Mouse (Mus musculus): ENCODE data around the gene Ndufa7. TPM values are rescaled to one million over a fixed set of nuclear protein-coding genes. Genes with fewer than 3 reads are reported as not detected.
"Not testable (repeated sequence)": the region's sequence is repeated elsewhere in the genome, so short reads cannot be mapped to it uniquely, and the experiment has no call there.

Gene Ndufa7
- polyA plus RNA-seq, 1 experiment from 2014 or later, result 497 TPM

DNA sequence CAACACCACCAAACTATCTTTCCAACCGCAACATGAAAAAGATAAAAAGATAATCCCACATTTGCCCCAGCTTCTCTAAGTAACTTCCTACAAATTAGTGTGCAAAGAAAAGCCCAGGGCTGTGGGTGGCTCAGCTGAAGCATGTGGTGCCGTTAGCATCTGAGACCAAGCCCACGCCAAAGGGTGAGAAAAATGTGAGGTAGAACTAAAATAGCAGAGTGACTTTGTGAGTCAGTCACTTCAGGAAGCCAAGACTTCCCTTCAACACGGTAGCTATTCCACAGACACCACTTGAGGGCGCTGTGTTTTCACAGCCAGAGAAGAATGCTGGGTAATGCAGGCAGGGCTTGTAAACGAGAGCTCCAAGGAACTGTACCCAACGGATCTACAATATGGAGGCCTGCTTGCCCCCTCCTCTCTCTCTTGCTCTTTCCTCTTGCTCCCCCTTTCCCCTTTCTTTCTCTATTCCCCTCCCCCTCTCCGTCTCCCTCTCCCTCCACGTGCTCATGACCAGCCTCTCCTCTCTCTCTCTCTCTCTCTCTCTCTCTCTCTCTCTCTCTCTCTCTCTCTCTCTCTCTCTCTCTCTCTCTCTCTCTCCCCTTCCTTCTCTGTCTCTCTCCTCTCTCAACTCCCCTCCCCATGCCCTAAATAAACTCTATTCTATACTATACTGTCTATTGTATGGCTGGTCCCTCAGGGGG lies 41.1 kb downstream of the Ndufa7 start:
- H3K4me3 ChIP-seq (ENCODE audit: low read depth, low read length), result no peak overlapping the region
- ATAC-seq (ENCODE audit: low FRiP score, low TSS enrichment), result peak; percentile 45; the same call in 1 of the 2 replicates
- H3K4me2 ChIP-seq (replicated peaks; ENCODE audit: low read depth), result no peak overlapping the region
- H3K27me3 ChIP-seq (ENCODE audit: control insufficient read depth, insufficient read depth, low read length), result no peaks in the 10 kb centered on the region
- peak; percentile 67 for DNase-seq (ENCODE audit: low spot score)
- no peak overlapping the region for H3K27ac ChIP-seq (replicated peaks)
- 27% methylated on average over 9 of the region's 9 CpGs for WGBS
- TF ChIP-seq EP300 (optimal IDR thresholded peaks at IDR 0.05) (no peak), CTCF (IDR thresholded peaks at IDR 0.05; ENCODE audit: low read depth) (peak; percentile 75)
- H3K9ac ChIP-seq (ENCODE audit: low read length), result no peak overlapping the region
- H3K9me3 ChIP-seq (ENCODE audit: control insufficient read depth, low read length), result no peaks in the 10 kb centered on the region
- no peaks in the 10 kb centered on the region for H3K36me3 ChIP-seq (ENCODE audit: control insufficient read depth, insufficient read depth, low read length)
- H3K4me1 ChIP-seq (replicated peaks; ENCODE audit: control insufficient read depth, insufficient read depth), result no peaks in the 10 kb centered on the region

DNA sequence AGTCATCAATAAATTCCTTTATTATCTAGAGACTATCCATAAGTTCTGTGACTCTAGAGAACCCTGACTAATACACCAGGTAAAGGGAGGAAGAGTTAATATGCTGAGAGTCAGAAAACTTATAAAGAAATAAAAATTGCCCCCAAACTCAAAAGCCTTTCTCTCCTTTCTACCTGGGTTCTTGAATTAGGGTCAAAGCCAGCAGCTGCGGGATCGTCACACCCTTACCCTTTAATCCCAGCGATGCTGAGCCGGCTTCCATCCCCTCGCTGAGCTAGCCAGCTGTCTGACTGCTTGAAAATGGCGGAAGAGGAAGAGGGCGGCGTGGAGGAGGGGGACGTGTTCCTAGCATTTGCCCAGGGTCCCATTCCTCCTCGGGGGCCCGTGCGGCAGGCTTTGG lies 49.2 kb downstream of the Ndufa7 start, which contains the start of gene Gm7029:
Gm7029 (plus strand) TSS at position 301 of the 400 bp plus-strand sequence.
- H3K4me1 ChIP-seq (replicated peaks; ENCODE audit: control insufficient read depth, insufficient read depth); DNase-seq (ENCODE audit: low spot score); H3K9ac ChIP-seq (ENCODE audit: low read length); H3K9me3 ChIP-seq (ENCODE audit: control insufficient read depth, low read length); H3K27me3 ChIP-seq (ENCODE audit: control insufficient read depth, insufficient read depth, low read length); ATAC-seq (ENCODE audit: low FRiP score, low TSS enrichment); H3K4me2 ChIP-seq (replicated peaks; ENCODE audit: low read depth); H3K36me3 ChIP-seq (ENCODE audit: control insufficient read depth, insufficient read depth, low read length); H3K27ac ChIP-seq (replicated peaks); H3K4me3 ChIP-seq (ENCODE audit: low read depth, low read length): not testable (repeated sequence)
- no CpG with 5 or more reads among the region's 12 CpGs for WGBS

DNA sequence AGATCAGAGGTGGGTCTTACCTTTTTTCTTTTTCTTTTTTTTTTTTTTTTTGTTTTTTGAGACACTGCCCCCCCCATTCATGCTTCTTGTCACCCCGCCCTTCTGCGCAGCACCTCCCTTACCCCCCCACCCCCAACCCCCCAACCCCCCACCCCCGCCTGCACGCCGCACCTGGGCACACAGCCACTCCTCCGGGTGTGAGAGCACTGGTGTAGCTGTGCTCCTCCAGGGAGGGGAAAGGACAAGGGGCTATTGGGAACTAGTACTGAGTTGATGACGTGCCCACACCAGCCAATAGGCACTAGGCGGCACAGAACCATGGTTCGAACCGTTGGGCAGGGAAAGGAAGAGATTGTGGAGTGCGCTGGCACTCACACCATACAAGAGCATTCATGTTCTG lies 50.0 kb downstream of the Ndufa7 start:
- DNase-seq (ENCODE audit: low spot score), result no peak
- Histone ChIP-seq H3K4me2 (replicated peaks; ENCODE audit: low read depth) (no peak overlapping the region), H3K36me3 (ENCODE audit: control insufficient read depth, insufficient read depth, low read length) (no peaks in the 10 kb centered on the region), H3K4me1 (replicated peaks; ENCODE audit: control insufficient read depth, insufficient read depth) (no peaks in the 10 kb centered on the region), H3K9me3 (ENCODE audit: control insufficient read depth, low read length) (no peaks in the 10 kb centered on the region), H3K9ac (ENCODE audit: low read length) (no peak overlapping the region), H3K27ac (replicated peaks) (no peak overlapping the region), H3K27me3 (ENCODE audit: control insufficient read depth, insufficient read depth, low read length) (no peaks in the 10 kb centered on the region), H3K4me3 (ENCODE audit: low read depth, low read length) (no peak overlapping the region)
- ATAC-seq (ENCODE audit: low FRiP score, low TSS enrichment), result no peak
- TF ChIP-seq CTCF (IDR thresholded peaks at IDR 0.05; ENCODE audit: low read depth), result no peak
- TF ChIP-seq EP300 (optimal IDR thresholded peaks at IDR 0.05), result no peak
- WGBS, result 90% methylated on average over 9 of the region's 11 CpGs

DNA sequence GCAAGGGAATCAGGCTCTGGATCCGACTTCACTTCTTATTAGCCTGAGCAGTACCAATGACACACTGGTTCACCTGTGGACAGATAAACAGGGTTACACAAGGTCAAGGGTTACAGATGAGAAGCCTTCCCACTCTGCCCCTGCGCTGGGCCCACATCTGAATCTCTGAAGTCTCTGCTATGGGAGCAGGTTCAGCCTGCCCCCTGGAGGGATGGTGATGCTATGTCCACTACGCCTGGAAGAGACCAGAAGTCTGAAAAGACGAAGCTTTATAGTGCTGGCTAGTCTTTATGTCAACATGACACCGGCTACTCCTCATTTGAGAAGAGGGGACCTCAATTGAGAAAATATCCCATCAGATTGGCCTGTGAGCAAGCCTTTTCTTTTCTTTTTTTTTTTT lies 51.4 kb downstream of the Ndufa7 start:
- H3K36me3 ChIP-seq (ENCODE audit: control insufficient read depth, insufficient read depth, low read length); H3K9me3 ChIP-seq (ENCODE audit: control insufficient read depth, low read length); H3K4me1 ChIP-seq (replicated peaks; ENCODE audit: control insufficient read depth, insufficient read depth); H3K27ac ChIP-seq (replicated peaks); H3K4me2 ChIP-seq (replicated peaks; ENCODE audit: low read depth); H3K4me3 ChIP-seq (ENCODE audit: low read depth, low read length); H3K9ac ChIP-seq (ENCODE audit: low read length); ATAC-seq (ENCODE audit: low FRiP score, low TSS enrichment); H3K27me3 ChIP-seq (ENCODE audit: control insufficient read depth, insufficient read depth, low read length): not testable (repeated sequence)
- peak; percentile 52 for TF ChIP-seq CTCF (IDR thresholded peaks at IDR 0.05; ENCODE audit: low read depth)
- WGBS, result 82% methylated on average over 5 of the region's 5 CpGs
- DNase-seq (ENCODE audit: low spot score), result peak; percentile 27

DNA sequence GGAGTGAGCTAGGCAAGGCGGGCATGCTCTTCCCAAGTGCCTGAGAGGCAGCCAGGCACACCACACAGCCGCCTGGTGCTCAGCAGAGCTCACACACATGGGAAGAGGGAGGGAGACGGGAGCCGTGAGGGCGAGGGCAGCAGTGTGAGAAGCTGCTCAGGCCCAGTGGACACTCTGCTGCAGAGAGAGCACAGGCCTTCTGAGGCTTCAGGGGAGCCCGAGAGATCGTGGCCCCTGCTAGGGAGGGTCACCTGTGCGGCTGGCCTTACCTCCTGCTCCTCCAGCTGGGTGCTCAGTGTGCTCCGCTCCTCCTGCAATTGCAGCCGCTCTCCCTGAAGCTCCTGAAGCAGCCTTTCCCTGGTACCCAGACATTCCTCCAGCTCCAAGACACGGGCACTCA lies 59.9 kb downstream of the Ndufa7 start:
- H3K4me2 ChIP-seq (replicated peaks; ENCODE audit: low read depth); H3K27me3 ChIP-seq (ENCODE audit: control insufficient read depth, insufficient read depth, low read length); H3K36me3 ChIP-seq (ENCODE audit: control insufficient read depth, insufficient read depth, low read length); H3K4me3 ChIP-seq (ENCODE audit: low read depth, low read length); H3K4me1 ChIP-seq (replicated peaks; ENCODE audit: control insufficient read depth, insufficient read depth); DNase-seq (ENCODE audit: low spot score); H3K9me3 ChIP-seq (ENCODE audit: control insufficient read depth, low read length); H3K27ac ChIP-seq (replicated peaks); H3K9ac ChIP-seq (ENCODE audit: low read length): not testable (repeated sequence)
- 91% methylated on average over 4 of the region's 11 CpGs for WGBS
- peak; percentile 23; the same call in 1 of the 2 replicates for ATAC-seq (ENCODE audit: low FRiP score, low TSS enrichment)

DNA sequence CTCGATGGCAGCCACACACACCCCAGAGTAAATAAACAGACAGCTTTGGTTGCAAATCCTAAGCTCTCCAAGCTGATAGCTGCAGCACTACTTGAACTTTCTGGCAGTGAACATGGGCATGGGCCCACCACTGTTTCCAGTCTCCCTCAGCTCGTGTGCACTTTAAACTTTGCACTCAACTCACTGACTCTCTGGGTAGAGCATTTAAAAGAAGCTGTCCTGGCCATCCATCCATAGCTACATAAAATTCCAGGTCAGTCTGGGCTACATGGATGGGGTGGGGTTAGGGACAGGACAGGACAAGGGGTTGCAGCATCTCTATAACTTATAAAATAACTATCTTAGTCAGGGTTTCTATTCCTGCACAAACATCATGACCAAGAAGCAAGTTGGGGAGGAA lies 63.4 kb downstream of the Ndufa7 start:
- not testable (repeated sequence) for H3K9ac ChIP-seq (ENCODE audit: low read length); H3K27me3 ChIP-seq (ENCODE audit: control insufficient read depth, insufficient read depth, low read length); H3K4me1 ChIP-seq (replicated peaks; ENCODE audit: control insufficient read depth, insufficient read depth); H3K4me2 ChIP-seq (replicated peaks; ENCODE audit: low read depth); H3K27ac ChIP-seq (replicated peaks); H3K36me3 ChIP-seq (ENCODE audit: control insufficient read depth, insufficient read depth, low read length); DNase-seq (ENCODE audit: low spot score); H3K4me3 ChIP-seq (ENCODE audit: low read depth, low read length); H3K9me3 ChIP-seq (ENCODE audit: control insufficient read depth, low read length); ATAC-seq (ENCODE audit: low FRiP score, low TSS enrichment)
- 39% methylated on average over 2 of the region's 2 CpGs for WGBS

Small RNA genes within 50 kb of the gene (microRNA-seq; reads per million reads assigned to microRNA genes)
- not detected for gene Gm27740

Other genes with a start within 250 kb of the Ndufa7 start
- 23.7 and 27.5 TPM in 2 replicates for gene Zfp414, start 195.5 kb upstream of the Ndufa7 start, polyA plus RNA-seq (2015; fragmentation: Nextera tagmentation; extraction: Ambion mirVana)
- 0.19 and 0.27 TPM in 2 replicates for gene Pram1, start 186.5 kb upstream of the Ndufa7 start, polyA plus RNA-seq (2015; fragmentation: Nextera tagmentation; extraction: Ambion mirVana)
- gene Hnrnpm, start 137.7 kb upstream of the Ndufa7 start, polyA plus RNA-seq (2015; fragmentation: Nextera tagmentation; extraction: Ambion mirVana), result 115 and 122 TPM in 2 replicates
- 51.1 and 54.6 TPM in 2 replicates for gene March2, start 105.9 kb upstream of the Ndufa7 start, polyA plus RNA-seq (2015; fragmentation: Nextera tagmentation; extraction: Ambion mirVana)
- gene Rab11b, start 64.0 kb upstream of the Ndufa7 start, polyA plus RNA-seq (2015; fragmentation: Nextera tagmentation; extraction: Ambion mirVana), result 164 TPM in 2 replicates
- 31.3 and 42.4 TPM in 2 replicates for gene Angptl4, start 42.7 kb upstream of the Ndufa7 start, polyA plus RNA-seq (2015; fragmentation: Nextera tagmentation; extraction: Ambion mirVana)
- gene Kank3, start 14.1 kb upstream of the Ndufa7 start, polyA plus RNA-seq (2015; fragmentation: Nextera tagmentation; extraction: Ambion mirVana), result 17.1 and 20.3 TPM in 2 replicates
- 1,008 and 1,055 TPM in 2 replicates for gene Rps28, start within 50 bp of the Ndufa7 start, polyA plus RNA-seq (2015; fragmentation: Nextera tagmentation; extraction: Ambion mirVana)
- 32.7 and 38.2 TPM in 2 replicates for gene Cd320, start 18.5 kb downstream of the Ndufa7 start, polyA plus RNA-seq (2015; fragmentation: Nextera tagmentation; extraction: Ambion mirVana)
- gene Gm7029, start 49.3 kb downstream of the Ndufa7 start, polyA plus RNA-seq (2015; fragmentation: Nextera tagmentation; extraction: Ambion mirVana), result not detected in 2 replicates
- gene Kifc1, start 66.1 kb downstream of the Ndufa7 start, polyA plus RNA-seq (2015; fragmentation: Nextera tagmentation; extraction: Ambion mirVana), result 1.3 and 1.7 TPM in 2 replicates
- gene Platr17, start 80.6 kb downstream of the Ndufa7 start, polyA plus RNA-seq (2015; fragmentation: Nextera tagmentation; extraction: Ambion mirVana), result 1.1 TPM in 2 replicates
- gene Daxx, start 84.8 kb downstream of the Ndufa7 start, polyA plus RNA-seq (2015; fragmentation: Nextera tagmentation; extraction: Ambion mirVana), result 18.1 and 22.4 TPM in 2 replicates
- gene Tapbp, start 91.3 kb downstream of the Ndufa7 start, polyA plus RNA-seq (2015; fragmentation: Nextera tagmentation; extraction: Ambion mirVana), result 63.7 and 72.4 TPM in 2 replicates
- 10.7 and 12.2 TPM in 2 replicates for gene Zbtb22, start 91.3 kb downstream of the Ndufa7 start, polyA plus RNA-seq (2015; fragmentation: Nextera tagmentation; extraction: Ambion mirVana)
- 18.6 and 24.4 TPM in 2 replicates for gene Rgl2, start 105.0 kb downstream of the Ndufa7 start, polyA plus RNA-seq (2015; fragmentation: Nextera tagmentation; extraction: Ambion mirVana)
- 92.7 and 96.8 TPM in 2 replicates for gene Pfdn6, start 115.8 kb downstream of the Ndufa7 start, polyA plus RNA-seq (2015; fragmentation: Nextera tagmentation; extraction: Ambion mirVana)
- 17.1 and 20.2 TPM in 2 replicates for gene Wdr46, start 116.1 kb downstream of the Ndufa7 start, polyA plus RNA-seq (2015; fragmentation: Nextera tagmentation; extraction: Ambion mirVana)
- gene B3galt4, start 126.9 kb downstream of the Ndufa7 start, polyA plus RNA-seq (2015; fragmentation: Nextera tagmentation; extraction: Ambion mirVana), result 15.0 and 15.2 TPM in 2 replicates
- gene Vps52, start 131.2 kb downstream of the Ndufa7 start, polyA plus RNA-seq (2015; fragmentation: Nextera tagmentation; extraction: Ambion mirVana), result 24.7 and 26.3 TPM in 2 replicates
- 1,740 and 1,781 TPM in 2 replicates for gene Rps18, start 131.4 kb downstream of the Ndufa7 start, polyA plus RNA-seq (2015; fragmentation: Nextera tagmentation; extraction: Ambion mirVana)
- 129 and 130 TPM in 2 replicates for gene H2-K1, start 175.8 kb downstream of the Ndufa7 start, polyA plus RNA-seq (2015; fragmentation: Nextera tagmentation; extraction: Ambion mirVana)
- gene Ring1, start 200.1 kb downstream of the Ndufa7 start, polyA plus RNA-seq (2015; fragmentation: Nextera tagmentation; extraction: Ambion mirVana), result 13.3 and 14.6 TPM in 2 replicates
- gene H2-Ke6, start 203.5 kb downstream of the Ndufa7 start, polyA plus RNA-seq (2015; fragmentation: Nextera tagmentation; extraction: Ambion mirVana), result 37.6 and 42.4 TPM in 2 replicates
- gene Slc39a7, start 207.1 kb downstream of the Ndufa7 start, polyA plus RNA-seq (2015; fragmentation: Nextera tagmentation; extraction: Ambion mirVana), result 114 and 118 TPM in 2 replicates
- gene Rxrb, start 207.2 kb downstream of the Ndufa7 start, polyA plus RNA-seq (2015; fragmentation: Nextera tagmentation; extraction: Ambion mirVana), result 25.0 and 26.9 TPM in 2 replicates
- 0.18 and 0.29 TPM in 2 replicates for gene Col11a2, start 214.9 kb downstream of the Ndufa7 start, polyA plus RNA-seq (2015; fragmentation: Nextera tagmentation; extraction: Ambion mirVana)